Mouse (Mus musculus): ENCODE data around the gene Acp6. TPM values are rescaled to one million over a fixed set of nuclear protein-coding genes. Genes with fewer than 3 reads are reported as not detected.

Gene Acp6
- polyA plus RNA-seq, 1 experiment from 2014 or later, result 54.0 TPM

DNA sequence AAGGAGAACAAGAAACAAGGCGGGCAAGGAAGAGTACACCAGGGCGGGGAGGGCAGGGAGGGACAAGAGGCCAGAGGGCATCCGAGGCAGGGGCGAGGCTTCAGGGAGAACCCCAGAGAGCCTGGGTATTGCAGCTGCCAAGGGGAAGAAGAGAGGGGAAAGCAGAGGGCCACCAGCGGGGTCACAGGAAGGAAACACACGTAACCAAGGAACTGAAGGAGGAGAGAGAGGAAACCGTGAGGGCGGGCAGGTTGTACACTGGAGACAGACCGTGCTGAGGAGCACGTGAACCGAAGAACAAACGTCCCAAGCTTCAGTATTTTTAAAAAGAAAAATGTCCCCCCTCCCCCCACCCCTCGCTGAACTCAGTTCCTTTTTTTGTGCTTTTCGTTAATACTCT lies 45.3 kb downstream of the Acp6 start:
- Histone ChIP-seq H3K9me3 (no peaks in the 10 kb centered on the region), H3K36me3 (peaks cover 55% of the 10 kb centered on the region), H3K4me1 (peaks cover 10% of the 10 kb centered on the region; the same call in 1 of the 2 replicates), H3K27me3 (ENCODE audit: insufficient read depth, poor library complexity, severe bottlenecking) (no peaks in the 10 kb centered on the region), H3K4me3 (no peak overlapping the region), H3K27ac (no peak overlapping the region)
- 76% methylated on average over 14 of the region's 14 CpGs for WGBS
- no peak for DNase-seq (ENCODE audit: low spot score)

DNA sequence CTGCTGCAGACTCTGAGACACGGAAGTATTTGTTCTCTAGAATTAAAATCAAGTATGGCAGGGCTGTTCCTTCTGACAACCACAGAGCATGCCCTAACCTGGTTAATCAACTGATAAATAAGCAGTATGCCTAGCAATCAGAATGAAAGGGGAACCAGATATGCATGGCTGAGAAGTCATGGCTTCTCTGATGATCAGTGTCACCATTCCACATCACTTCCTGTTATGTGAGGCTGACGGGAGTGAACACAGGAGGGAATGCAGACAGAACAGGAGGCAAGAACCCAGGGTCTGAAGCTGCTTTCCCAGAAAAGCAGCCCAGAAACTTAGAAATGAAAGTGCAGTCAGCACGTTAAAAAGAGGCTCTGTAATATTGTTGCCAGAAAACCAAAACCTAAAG lies 47.9 kb downstream of the Acp6 start:
- no peak for DNase-seq (ENCODE audit: low spot score)
- no peak overlapping the region for H3K27ac ChIP-seq
- H3K4me3 ChIP-seq, result no peak overlapping the region
- H3K9me3 ChIP-seq, result no peaks in the 10 kb centered on the region
- H3K27me3 ChIP-seq (ENCODE audit: insufficient read depth, poor library complexity, severe bottlenecking), result no peaks in the 10 kb centered on the region
- peaks cover 81% of the 10 kb centered on the region for H3K36me3 ChIP-seq
- 88% methylated on average over 3 of the region's 3 CpGs for WGBS
- peaks cover 5% of the 10 kb centered on the region; the same call in 1 of the 2 replicates for H3K4me1 ChIP-seq

DNA sequence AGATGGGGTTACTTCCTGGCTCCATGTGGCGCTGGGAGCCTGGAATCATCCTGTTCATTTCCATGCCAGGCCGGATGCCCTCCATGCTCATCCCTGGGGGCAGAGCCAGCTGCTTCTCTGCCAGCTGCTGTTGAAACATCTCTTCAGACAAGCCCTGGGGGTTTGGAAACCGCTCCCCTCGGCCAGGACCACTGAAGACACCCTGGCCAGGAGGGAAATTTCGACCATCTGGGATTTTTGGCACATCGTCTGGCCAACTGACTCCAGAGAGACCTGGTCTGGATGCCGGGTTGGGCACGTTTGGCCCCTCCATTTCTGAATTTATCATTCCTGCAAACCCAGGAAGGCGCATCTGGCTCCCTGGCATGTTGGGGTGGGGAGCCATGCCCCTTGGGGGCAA lies 50.8 kb downstream of the Acp6 start:
- WGBS, result 94% methylated on average over 9 of the region's 9 CpGs
- Histone ChIP-seq H3K36me3 (peaks cover 98% of the 10 kb centered on the region), H3K27ac (no peak overlapping the region), H3K9me3 (no peaks in the 10 kb centered on the region), H3K27me3 (ENCODE audit: insufficient read depth, poor library complexity, severe bottlenecking) (no peaks in the 10 kb centered on the region), H3K4me1 (no peaks in the 10 kb centered on the region), H3K4me3 (no peak overlapping the region)
- no peak for DNase-seq (ENCODE audit: low spot score)

DNA sequence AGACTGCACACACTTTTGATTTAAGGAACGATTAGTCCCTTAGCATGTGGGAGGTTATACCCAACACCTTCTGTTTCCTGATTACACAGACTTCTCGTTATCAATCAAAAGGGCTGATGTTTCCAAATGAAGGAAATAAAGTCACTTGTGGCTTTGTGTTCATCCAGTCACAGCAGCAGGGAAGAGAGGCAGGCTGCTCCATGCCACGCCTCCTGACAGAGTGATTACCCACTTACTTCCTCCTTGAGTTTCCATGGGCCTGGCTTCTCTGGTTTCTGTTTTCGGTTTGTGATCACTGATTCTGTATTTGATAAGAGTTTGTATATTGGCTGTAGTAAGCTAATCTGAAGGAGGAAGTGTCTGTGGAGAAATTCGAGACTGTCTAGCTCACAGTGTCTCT lies 52.6 kb downstream of the Acp6 start:
- Histone ChIP-seq H3K9me3 (no peaks in the 10 kb centered on the region), H3K27ac (no peak overlapping the region), H3K4me3 (no peak overlapping the region), H3K36me3 (peaks cover 99% of the 10 kb centered on the region), H3K27me3 (ENCODE audit: insufficient read depth, poor library complexity, severe bottlenecking) (no peaks in the 10 kb centered on the region), H3K4me1 (peaks cover 11% of the 10 kb centered on the region; the same call in 1 of the 2 replicates)
- no peak for DNase-seq (ENCODE audit: low spot score)
- WGBS, result 81% methylated on average over 5 of the region's 5 CpGs

DNA sequence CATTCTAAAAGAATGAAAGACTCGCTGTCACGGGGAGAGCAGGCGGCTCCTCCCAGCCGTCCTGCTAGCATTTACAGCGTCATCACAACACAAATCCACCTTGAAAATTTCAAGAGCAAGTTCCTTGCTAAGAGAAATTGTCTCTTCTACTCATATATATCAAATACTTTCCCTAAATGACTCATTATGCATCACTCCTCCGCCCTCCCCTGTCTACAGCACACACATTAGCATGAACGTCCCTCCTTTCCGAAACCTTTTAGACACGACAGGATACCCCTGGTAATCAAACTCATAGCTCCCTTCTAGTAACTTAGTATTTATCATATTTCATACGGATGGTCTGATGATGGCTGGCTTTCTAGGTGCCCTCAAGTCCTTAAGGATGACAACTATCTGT lies 55.3 kb downstream of the Acp6 start:
- H3K27ac ChIP-seq, result no peak overlapping the region
- H3K4me3 ChIP-seq, result no peak overlapping the region
- H3K4me1 ChIP-seq, result peaks cover 11% of the 10 kb centered on the region; the same call in 1 of the 2 replicates
- H3K36me3 ChIP-seq, result peaks cover 90% of the 10 kb centered on the region
- no peaks in the 10 kb centered on the region for H3K9me3 ChIP-seq
- no peak for DNase-seq (ENCODE audit: low spot score)
- 86% methylated on average over 10 of the region's 10 CpGs for WGBS
- H3K27me3 ChIP-seq (ENCODE audit: insufficient read depth, poor library complexity, severe bottlenecking), result no peaks in the 10 kb centered on the region

DNA sequence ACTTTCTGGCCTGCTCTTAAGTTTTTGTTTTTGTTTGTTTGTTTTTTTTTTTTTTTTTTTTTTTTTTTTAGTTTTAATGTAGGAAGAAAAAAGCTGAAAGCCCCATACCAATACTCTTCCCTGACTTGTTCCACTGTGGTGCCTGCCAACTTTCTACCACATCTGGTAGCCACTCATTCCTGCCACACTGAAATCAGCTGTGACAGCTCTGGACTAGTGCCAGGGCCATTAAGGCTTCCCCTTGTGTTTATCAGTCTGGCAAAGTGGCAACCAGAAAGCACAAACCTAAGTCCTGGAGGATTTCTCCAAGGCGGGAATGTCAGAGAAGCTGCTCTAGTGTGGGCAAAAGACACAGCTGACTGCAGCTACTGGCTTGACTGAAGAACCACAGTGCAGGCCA lies 55.9 kb downstream of the Acp6 start:
- H3K4me1 ChIP-seq, result peaks cover 11% of the 10 kb centered on the region; the same call in 1 of the 2 replicates
- H3K36me3 ChIP-seq, result peaks cover 90% of the 10 kb centered on the region
- no peak overlapping the region for H3K27ac ChIP-seq
- 47% methylated on average over 1 of the region's 1 CpGs for WGBS
- no peak for DNase-seq (ENCODE audit: low spot score)
- H3K9me3 ChIP-seq, result no peaks in the 10 kb centered on the region
- H3K4me3 ChIP-seq, result no peak overlapping the region
- no peaks in the 10 kb centered on the region for H3K27me3 ChIP-seq (ENCODE audit: insufficient read depth, poor library complexity, severe bottlenecking)

DNA sequence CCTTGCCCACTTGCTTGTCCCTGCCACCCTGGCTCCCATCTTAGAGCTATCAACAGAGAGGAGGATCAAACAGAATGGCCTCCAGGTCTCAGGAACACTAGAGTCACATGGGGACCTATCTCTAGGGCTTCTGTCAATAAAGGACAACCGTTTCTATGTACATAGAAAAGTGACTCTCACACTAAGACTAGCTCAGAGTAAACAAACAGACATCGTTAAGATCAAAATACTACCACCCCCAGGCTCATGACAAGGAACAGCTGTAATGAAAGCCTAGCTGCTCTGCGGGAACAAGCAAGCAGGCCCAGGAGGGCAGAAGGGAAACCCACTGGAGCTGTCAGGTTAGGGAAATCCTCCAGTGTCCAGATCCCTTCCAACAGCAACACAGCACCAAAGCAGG lies 56.9 kb downstream of the Acp6 start:
- H3K36me3 ChIP-seq, result peaks cover 90% of the 10 kb centered on the region
- DNase-seq (ENCODE audit: low spot score), result no peak
- peaks cover 11% of the 10 kb centered on the region; the same call in 1 of the 2 replicates for H3K4me1 ChIP-seq
- H3K27me3 ChIP-seq (ENCODE audit: insufficient read depth, poor library complexity, severe bottlenecking), result no peaks in the 10 kb centered on the region
- no peaks in the 10 kb centered on the region for H3K9me3 ChIP-seq
- 65% methylated on average over 3 of the region's 3 CpGs for WGBS
- no peak overlapping the region for H3K27ac ChIP-seq
- H3K4me3 ChIP-seq, result no peak overlapping the region

DNA sequence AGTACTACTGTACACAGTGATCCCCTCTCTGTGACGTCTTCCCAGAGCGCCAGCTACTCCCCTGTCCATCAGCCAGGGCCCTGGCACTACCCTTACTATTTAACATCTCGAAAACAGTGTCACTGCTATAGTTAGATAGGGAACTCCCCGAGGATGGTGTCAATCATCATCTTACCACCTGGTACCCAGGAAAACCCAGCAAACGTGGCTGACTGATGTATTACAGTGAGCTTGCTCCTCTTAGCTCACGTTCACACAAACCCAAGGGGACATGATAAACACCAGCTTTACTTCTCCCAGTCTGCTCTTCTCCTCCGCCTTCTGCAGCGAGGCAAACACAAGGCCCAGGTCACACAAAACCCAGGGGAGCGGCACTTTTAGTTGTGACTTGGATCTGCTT lies 64.7 kb downstream of the Acp6 start:
- Histone ChIP-seq H3K27ac (no peak overlapping the region), H3K27me3 (ENCODE audit: insufficient read depth, poor library complexity, severe bottlenecking) (no peaks in the 10 kb centered on the region), H3K4me3 (no peak overlapping the region), H3K4me1 (peaks cover 32% of the 10 kb centered on the region), H3K36me3 (peaks cover 54% of the 10 kb centered on the region), H3K9me3 (no peaks in the 10 kb centered on the region)
- WGBS, result 80% methylated on average over 9 of the region's 9 CpGs
- DNase-seq (ENCODE audit: low spot score), result no peak

DNA sequence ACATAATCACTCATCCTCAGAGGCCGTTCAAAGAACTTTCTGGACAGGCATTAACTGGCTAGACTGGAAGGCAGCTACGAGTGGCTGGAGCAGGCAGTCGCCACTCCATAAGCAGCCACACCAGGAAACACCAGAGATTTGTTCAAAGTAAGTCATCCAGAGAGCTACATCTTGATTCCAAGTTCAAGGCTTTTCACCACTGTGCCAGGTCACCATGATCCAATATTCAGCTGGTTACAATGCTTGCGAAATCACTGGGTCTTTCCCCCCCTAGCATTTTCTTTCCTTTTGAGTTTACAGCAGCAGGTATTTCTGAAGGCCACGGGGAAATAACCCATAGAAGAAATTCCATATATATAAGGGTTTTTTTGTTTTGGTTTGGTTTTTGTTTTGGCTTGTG lies 66.7 kb downstream of the Acp6 start:
- Histone ChIP-seq H3K27me3 (ENCODE audit: insufficient read depth, poor library complexity, severe bottlenecking) (no peaks in the 10 kb centered on the region), H3K36me3 (peaks cover 36% of the 10 kb centered on the region), H3K4me3 (peak overlapping the region; percentile 88; the same call in 1 of the 2 replicates), H3K4me1 (peaks cover 39% of the 10 kb centered on the region), H3K9me3 (no peaks in the 10 kb centered on the region), H3K27ac (0 out of 2 replicates have a peak overlapping the region, but pooled peaks have one; percentile 22)
- WGBS, result 78% methylated on average over 5 of the region's 5 CpGs
- DNase-seq (ENCODE audit: low spot score), result no peak

DNA sequence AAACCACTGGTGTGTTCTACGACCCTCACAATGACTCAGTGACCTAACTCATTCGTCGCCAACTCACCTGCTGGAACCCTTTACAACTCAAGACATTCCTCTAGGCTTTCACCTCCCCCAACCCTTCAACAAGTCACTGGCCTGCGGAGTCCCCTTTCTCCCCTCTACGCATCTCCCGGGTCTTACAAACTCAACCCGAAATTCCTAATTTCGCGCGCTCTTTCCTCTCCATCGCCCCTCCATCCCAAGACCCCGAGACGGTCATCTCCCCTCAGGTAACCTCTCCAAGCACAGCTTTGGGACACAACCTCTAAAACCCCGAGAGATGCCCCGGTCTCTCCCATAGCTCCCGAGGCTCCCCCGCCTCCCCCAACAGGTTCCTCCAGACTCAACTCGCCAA lies 68.1 kb downstream of the Acp6 start:
- under 1% methylated on average over 18 of the region's 18 CpGs for WGBS
- H3K9me3 ChIP-seq, result no peaks in the 10 kb centered on the region

More for the DNA sequence above, 68.1 kb downstream of the Acp6 start:
- Histone ChIP-seq H3K27ac (peak overlapping the region; percentile 95), H3K27me3 (ENCODE audit: insufficient read depth, poor library complexity, severe bottlenecking) (no peaks in the 10 kb centered on the region), H3K36me3 (peaks cover 26% of the 10 kb centered on the region; the same call in 1 of the 2 replicates), H3K4me1 (peaks cover 42% of the 10 kb centered on the region), H3K4me3 (peak overlapping the region; percentile 88)
- no peak for DNase-seq (ENCODE audit: low spot score)

Other genes with a start within 250 kb of the Acp6 start
- not detected in 2 replicates for gene Gja8, start 232.8 kb upstream of the Acp6 start, polyA plus RNA-seq (2016; fragmentation: Nextera tagmentation; extraction: Ambion mirVana)
- 37.2 and 45.9 TPM in 2 replicates for gene Bcl9, start 139.1 kb downstream of the Acp6 start, polyA plus RNA-seq (2016; fragmentation: Nextera tagmentation; extraction: Ambion mirVana)

Data from heart, embryonic 10.5 days (tissue).